ENCODE assay signal across 18 mouse cellular contexts in genomic region chr6:118756511-118756910, GRCm38 (mm10).
DNase-seq lines count a peak whose midpoint lies in the region; ATAC-seq and TF ChIP-seq lines count a peak whose summit lies in the region.
"Had no signal": no experiment of that assay in that cellular context is flagged by ENCODE, and none has a peak within 500 bp of the region (broad histone marks: within the 10 kb centered on the region; RNA-seq: fewer than 3 reads in every experiment).

No protein-coding gene starts in this region.

- no peak overlapping the region for H3K27ac ChIP-seq in kidney, embryonic 14.5 days (ENCODE audit: low read depth, low read length)
- H3K27ac ChIP-seq in liver, postnatal 0 days (ENCODE audit: low read depth): peak overlapping the region; percentile 79
- H3K27ac ChIP-seq: gastrocnemius, adult 2 months; heart, adult 2 months; layer of hippocampus, adult 2 months; macrophage had no signal

- no peak overlapping the region for H3K4me3 ChIP-seq in kidney, embryonic 14.5 days (ENCODE audit: low read length)
- peak overlapping the region; percentile 33; the same call in 1 of the 2 replicates for H3K4me3 ChIP-seq in liver, postnatal 0 days (ENCODE audit: low read depth, low read length)
- H3K4me3 ChIP-seq: gastrocnemius, adult 2 months; heart, adult 2 months; layer of hippocampus, adult 2 months had no signal

- peak; percentile 92 for ATAC-seq in kidney, embryonic 14.5 days (ENCODE audit: low FRiP score, low TSS enrichment)
- ATAC-seq in liver, postnatal 0 days: no peak
- ATAC-seq: intestine, postnatal 0 days; midbrain, embryonic 16.5 days had no signal

- no peaks in the 10 kb centered on the region for H3K36me3 ChIP-seq in kidney, embryonic 14.5 days (ENCODE audit: control insufficient read depth, insufficient read depth, low read length)
- H3K36me3 ChIP-seq in liver, postnatal 0 days (replicated peaks; ENCODE audit: insufficient read depth, low read length): no peaks in the 10 kb centered on the region

- H3K9me3 ChIP-seq in kidney, embryonic 14.5 days (ENCODE audit: control insufficient read depth, low read length): no peaks in the 10 kb centered on the region
- H3K9me3 ChIP-seq in liver, postnatal 0 days (ENCODE audit: low read length): no peaks in the 10 kb centered on the region

- TF ChIP-seq CTCF in liver, postnatal 0 days (IDR thresholded peaks at IDR 0.05; ENCODE audit: low read depth): no peak

- no peak for DNase-seq in kidney, postnatal 10 days
- DNase-seq in embryo, embryonic 10.5 days (ENCODE audit: low spot score): peak; percentile 50
- DNase-seq in forelimb bud, embryonic 11.5 days (ENCODE audit: low read depth, low spot score): peak; percentile 62
- DNase-seq in liver, postnatal 0 days: no peak
- DNase-seq in cerebellum, adult 18-20 months: no peak
- DNase-seq in gastrocnemius, postnatal 25 days: no peak
- DNase-seq: adrenal gland, postnatal 36 days; cerebellum, postnatal 36 days; gastrocnemius, adult 2 months; heart, adult 2 months; heart, postnatal 10 days; right cerebral cortex, postnatal 14 days; thymus, adult 18-20 months had no signal

- peaks cover 3% of the 10 kb centered on the region; the same call in 1 of the 2 replicates for H3K27me3 ChIP-seq in kidney, embryonic 14.5 days (ENCODE audit: control insufficient read depth, insufficient read depth, low read length)
- no peaks in the 10 kb centered on the region for H3K27me3 ChIP-seq in liver, postnatal 0 days (ENCODE audit: insufficient read depth, low read length)

- H3K9ac ChIP-seq in kidney, embryonic 14.5 days (ENCODE audit: low read depth, low read length): no peak overlapping the region
- H3K9ac ChIP-seq in liver, postnatal 0 days (replicated peaks): 0 out of 2 replicates have a peak overlapping the region, but pooled peaks have one; percentile 2

- 6% methylated on average over 4 of the region's 4 CpGs for WGBS in kidney, embryonic 14.5 days
- WGBS in liver, postnatal 0 days (ENCODE audit: insufficient replicate concordance): 55% methylated on average over 4 of the region's 4 CpGs

- no peak for TF ChIP-seq EP300 in liver, postnatal 0 days (IDR thresholded peaks at IDR 0.05; ENCODE audit: low read depth)

- no peaks in the 10 kb centered on the region for H3K4me1 ChIP-seq in kidney, embryonic 14.5 days (ENCODE audit: control insufficient read depth, insufficient read depth, low read length)
- H3K4me1 ChIP-seq in liver, postnatal 0 days (ENCODE audit: insufficient read depth): peaks cover 15% of the 10 kb centered on the region

- H3K4me2 ChIP-seq in kidney, embryonic 14.5 days (replicated peaks; ENCODE audit: low read depth, low read length): no peak overlapping the region
- H3K4me2 ChIP-seq in liver, postnatal 0 days (ENCODE audit: low read depth, low read length): peak overlapping the region; percentile 68

Comparison
In these comparisons a context has a peak if more than half of its experiments do, and no peak if none do; other contexts are left out.
1. DNase-seq: peak in embryo, embryonic 10.5 days (single experiment) and forelimb bud, embryonic 11.5 days (single experiment); none in kidney, postnatal 10 days (single experiment), liver, postnatal 0 days (single experiment), cerebellum, adult 18-20 months (0 of 2) and gastrocnemius, postnatal 25 days (single experiment).